Mouse (Mus musculus) kidney, postnatal 0 days (tissue): ENCODE data around the gene Gm12216. TPM values are rescaled to one million over a fixed set of nuclear protein-coding genes. Genes with fewer than 3 reads are reported as not detected.

Experiments
- ATAC-seq: fragments of 200-750 bp; cut with Nextera tagmentation; replicated peaks from 2 replicates; pipeline ENCODE4 v1.8.0; 2017; ENCODE audit warnings: low read depth, moderate number of reproducible peaks, moderate TSS enrichment, moderate library complexity; ENCODE audit not compliant: low FRiP score
- DNase-seq: peaks from one replicate; pipeline ENCODE4 v3.0.0-alpha.2; 2016; ENCODE audit warnings: low spot score
- H3K27ac ChIP-seq: fragments of 300-500 bp; sonication (generic); 2 replicates; pipeline ENCODE4 v1.5.1; 2014; ENCODE audit warnings: mild to moderate bottlenecking
- H3K27me3 ChIP-seq: fragments of 300-500 bp; sonication (generic); 2 replicates; pipeline ENCODE4 v1.6.1; 2014; ENCODE audit warnings: low read length, mixed read lengths; ENCODE audit not compliant: insufficient read depth
- H3K36me3 ChIP-seq: fragments of 300-500 bp; sonication (generic); 2 replicates; pipeline ENCODE4 v1.6.1; 2014; ENCODE audit warnings: low read length, mixed read lengths; ENCODE audit not compliant: insufficient read depth
- H3K4me1 ChIP-seq: fragments of 300-500 bp; sonication (generic); replicated peaks from 2 replicates; pipeline ENCODE4 v1.6.1; 2014; ENCODE audit warnings: antibody characterized with exemption, low read length, mixed read lengths; ENCODE audit not compliant: insufficient read depth
- H3K4me2 ChIP-seq: fragments of 300-500 bp; sonication (generic); 2 replicates; pipeline ENCODE4 v1.6.1; 2014; ENCODE audit warnings: mild to moderate bottlenecking, low read length, moderate library complexity, mixed read lengths
- H3K4me3 ChIP-seq: fragments of 300-500 bp; sonication (generic); replicated peaks from 2 replicates; pipeline ENCODE4 v1.5.1; 2014; ENCODE audit warnings: low read depth, low read length
- H3K9ac ChIP-seq: fragments of 300-500 bp; sonication (generic); 2 replicates; pipeline ENCODE4 v1.6.1; 2014; ENCODE audit warnings: low read depth, low read length
- H3K9me3 ChIP-seq: fragments of 300-500 bp; sonication (generic); replicated peaks from 2 replicates; pipeline ENCODE4 v1.6.1; 2016; ENCODE audit warnings: low read length, inconsistent platforms, mixed read lengths
- CTCF ChIP-seq: IDR thresholded peaks from 2 replicates; pipeline ENCODE4 v1.5.1; 2016; ENCODE audit warnings: antibody characterized with exemption, low read depth, mild to moderate bottlenecking, moderate library complexity
- WGBS: fragments of 180-500 bp; shearing (Covaris S2); extraction: QIAGEN DNeasy Blood & Tissue Kit; methylation state at CpG from one replicate; pipeline ENCODE4 v1.1.7; 2014; 5-methylcytosine and 5-hydroxymethylcytosine counted together
- microRNA-seq: library from miRNA; unstranded; fragments of <30 nt; microRNA quantifications from one replicate; pipeline ENCODE4, GENCODE M21; 2016
- polyA plus RNA-seq: library from polyadenylated mRNA; unstranded; fragments of >200 nt; fragmentation: Nextera tagmentation; extraction: Ambion mirVana; gene quantifications from 2 replicates; pipeline ENCODE4 v1.2.1, GENCODE M21; 2015

Gene Gm12216
- polyA plus RNA-seq, 1 experiment from 2014 or later: 2.3 TPM

GRCm38 (mm10) chr11:53734970-53735681, 123.9 kb downstream of the Gm12216 start:
- no peaks in the 10 kb centered on the region for H3K36me3 ChIP-seq
- 64% methylated on average over 18 of the region's 18 CpGs for WGBS
- DNase-seq (no peak), ATAC-seq (no peak)
- no peak overlapping the region for H3K27ac ChIP-seq
- TF ChIP-seq CTCF: no peak
- no peaks in the 10 kb centered on the region for H3K9me3 ChIP-seq
- no peaks in the 10 kb centered on the region for H3K27me3 ChIP-seq
- H3K4me1 ChIP-seq: no peaks in the 10 kb centered on the region
- H3K4me3 ChIP-seq: no peak overlapping the region
- 0 out of 2 replicates have a peak overlapping the region, but pooled peaks have one; percentile 36 for H3K4me2 ChIP-seq
- no peak overlapping the region for H3K9ac ChIP-seq

DNA sequence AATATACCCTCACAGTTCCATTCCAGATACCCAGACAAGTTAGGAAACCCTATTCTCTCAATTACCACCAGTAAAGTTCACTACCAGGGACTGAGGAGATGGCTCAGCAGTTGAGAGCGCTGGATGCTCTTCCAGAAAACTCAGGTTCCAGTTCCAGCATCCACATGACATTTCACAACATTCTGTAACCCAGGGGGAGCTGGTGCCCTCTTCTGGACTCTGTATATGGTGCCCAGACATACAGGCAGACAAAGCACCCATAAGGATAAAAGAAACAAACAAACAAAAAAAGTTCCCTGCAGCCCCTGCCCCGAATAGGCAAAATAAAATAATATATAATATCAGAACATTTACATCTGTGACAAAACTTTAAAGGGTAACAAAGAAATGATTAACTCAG, 124.6 kb downstream of the Gm12216 start:
- ATAC-seq: no peak
- Histone ChIP-seq H3K4me3 (no peak overlapping the region), H3K27ac (no peak overlapping the region), H3K9me3 (no peaks in the 10 kb centered on the region), H3K4me2 (no peak overlapping the region), H3K27me3 (no peaks in the 10 kb centered on the region), H3K4me1 (no peaks in the 10 kb centered on the region), H3K36me3 (no peaks in the 10 kb centered on the region), H3K9ac (no peak overlapping the region)
- 82% methylated on average over 2 of the region's 2 CpGs for WGBS
- DNase-seq: no peak
- TF ChIP-seq CTCF: peak; percentile 27; the same call in 1 of the 2 replicates

DNA sequence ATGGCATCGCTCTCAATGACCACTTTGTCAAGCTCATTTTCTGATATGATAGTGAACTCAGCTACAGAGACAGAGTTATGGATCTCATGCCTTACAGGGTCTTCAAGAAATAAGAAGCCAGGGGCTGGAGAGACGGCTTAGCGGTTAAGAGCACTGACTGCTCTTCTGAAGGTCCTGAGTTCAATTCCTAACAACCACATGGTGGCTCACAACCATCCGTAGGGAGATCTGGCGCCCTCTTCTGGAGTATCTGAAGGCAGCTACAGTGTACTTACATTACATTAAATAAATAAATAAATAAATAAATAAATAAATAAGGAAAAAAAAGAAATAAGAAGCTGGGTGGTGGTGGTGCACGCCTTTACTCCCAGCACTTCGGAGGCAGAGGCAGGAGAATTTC, 125.2 kb downstream of the Gm12216 start:
- TF ChIP-seq CTCF: peak; percentile 49
- no peaks in the 10 kb centered on the region for H3K4me1 ChIP-seq
- ATAC-seq: no peak
- H3K4me3 ChIP-seq: no peak overlapping the region
- no peak for DNase-seq
- H3K9me3 ChIP-seq: no peaks in the 10 kb centered on the region
- no peaks in the 10 kb centered on the region for H3K27me3 ChIP-seq
- H3K36me3 ChIP-seq: no peaks in the 10 kb centered on the region
- H3K9ac ChIP-seq: no peak overlapping the region
- no peak overlapping the region for H3K27ac ChIP-seq
- 89% methylated on average over 7 of the region's 7 CpGs for WGBS
- no peak overlapping the region for H3K4me2 ChIP-seq

Small RNA genes lying within 50 kb of the gene (microRNA-seq; reads per million reads assigned to microRNA genes)
- gene Mir7671: not detected

Other genes with a start within 250 kb of the Gm12216 start
- 0.78 and 1.1 TPM in 2 replicates for gene Il4, start 240.6 kb downstream of the Gm12216 start, polyA plus RNA-seq
- not detected in 2 replicates for gene Il13, start 224.6 kb downstream of the Gm12216 start, polyA plus RNA-seq
- gene Rad50, start 151.9 kb downstream of the Gm12216 start, polyA plus RNA-seq: 21.3 and 21.6 TPM in 2 replicates
- gene Il5, start 138.5 kb downstream of the Gm12216 start, polyA plus RNA-seq: not detected in 2 replicates
- 14.0 and 17.9 TPM in 2 replicates for gene Irf1, start 89.2 kb downstream of the Gm12216 start, polyA plus RNA-seq
- 0.20 and 0.21 TPM in 2 replicates for gene Gm17334, start 86.1 kb downstream of the Gm12216 start, polyA plus RNA-seq
- gene Slc22a5, start 32.4 kb upstream of the Gm12216 start, polyA plus RNA-seq: 32.0 and 36.4 TPM in 2 replicates
- 5.6 and 6.0 TPM in 2 replicates for gene Slc22a21, start 121.1 kb upstream of the Gm12216 start, polyA plus RNA-seq
- gene Slc22a4, start 168.8 kb upstream of the Gm12216 start, polyA plus RNA-seq: 3.6 TPM in 2 replicates
- 47.5 and 52.9 TPM in 2 replicates for gene Pdlim4, start 209.8 kb upstream of the Gm12216 start, polyA plus RNA-seq
- gene P4ha2, start 240.8 kb upstream of the Gm12216 start, polyA plus RNA-seq: 11.2 and 13.9 TPM in 2 replicates